Mouse (Mus musculus) MEL (cell line): Measurements from ENCODE around the gene Zfp39. TPM values are rescaled to one million over a fixed set of nuclear protein-coding genes. Genes with fewer than 3 reads are reported as not detected.
A peak's percentile ranks its signal among the peaks of the same experiment; 100 is the strongest.

ENCODE experiments used
- DNase-seq: peaks from one replicate; pipeline ENCODE4 v3.0.0; 2011; ENCODE audit warnings: low read depth, low spot score
- H3K27ac ChIP-seq: 2 replicates; pipeline ENCODE4 v1.5.1; 2012; ENCODE audit warnings: low read depth, mild to moderate bottlenecking, control low read depth, low read length, moderate library complexity; ENCODE audit not compliant: control insufficient read depth
- H3K27me3 ChIP-seq, 2 experiments: fragments of 150-350 bp in 1 of 2; sonication (generic) in 1 of 2; 2 replicates each; pipeline ENCODE4 v1.6.1; 2012; ENCODE audit warnings: low read length in 2 of 2, mild to moderate bottlenecking in 2 of 2, improper control_type of control experiment in 1 of 2, moderate library complexity in 1 of 2; ENCODE audit not compliant: insufficient read depth in 2 of 2, control insufficient read depth in 1 of 2
- H3K36me3 ChIP-seq, 2 experiments: 2 replicates each; pipeline ENCODE4 v1.6.1; 2012 to 2014; ENCODE audit warnings: low read length in 2 of 2, improper control_type of control experiment in 1 of 2, inconsistent platforms in 1 of 2, mild to moderate bottlenecking in 1 of 2; ENCODE audit not compliant: insufficient read depth in 2 of 2, control insufficient read depth in 1 of 2
- H3K4me1 ChIP-seq, 2 experiments: fragments of 150-350 bp in 1 of 2; sonication (generic) in 1 of 2; 2 replicates each; pipeline ENCODE4 v1.6.1; 2012; ENCODE audit warnings: low read length in 2 of 2, improper control_type of control experiment in 1 of 2, mild to moderate bottlenecking in 1 of 2; ENCODE audit not compliant: insufficient read depth in 2 of 2, control insufficient read depth in 1 of 2
- H3K4me3 ChIP-seq, 2 experiments: fragments of 150-350 bp in 1 of 2; sonication (generic) in 1 of 2; 2 replicates each; pipeline ENCODE4 v1.5.1; 2012; ENCODE audit warnings: low read depth in 2 of 2, low read length in 2 of 2, mild to moderate bottlenecking in 2 of 2, moderate library complexity in 2 of 2, control low read depth in 1 of 2, improper control_type of control experiment in 1 of 2; ENCODE audit not compliant: control insufficient read depth in 1 of 2, insufficient read depth in 1 of 2
- H3K79me2 ChIP-seq: 2 replicates; pipeline ENCODE4 v1.6.1; 2012; ENCODE audit warnings: mild to moderate bottlenecking, low read length, moderate library complexity; ENCODE audit not compliant: control insufficient read depth, poor library complexity, insufficient read depth
- H3K9ac ChIP-seq: 2 replicates; pipeline ENCODE4 v1.6.1; 2012; ENCODE audit warnings: low read depth, mild to moderate bottlenecking, control low read depth, low read length, moderate library complexity; ENCODE audit not compliant: control insufficient read depth, poor library complexity, severe bottlenecking
- H3K9me3 ChIP-seq: fragments of 150-350 bp; sonication (generic); replicated peaks from 2 replicates; pipeline ENCODE4 v1.6.1; 2012; ENCODE audit warnings: mild to moderate bottlenecking, low read length, improper control_type of control experiment, moderate library complexity; ENCODE audit not compliant: insufficient read depth
- BHLHE40 ChIP-seq: IDR thresholded peaks from 2 replicates; pipeline ENCODE4 v1.6.1; 2012; ENCODE audit warnings: low read depth, mild to moderate bottlenecking, inconsistent platforms, low read length, improper control_type of control experiment, borderline replicate concordance
- CHD1 ChIP-seq: IDR thresholded peaks from 2 replicates; pipeline ENCODE4 v1.6.1; 2012; ENCODE audit warnings: low read depth, mild to moderate bottlenecking, inconsistent platforms, low read length, improper control_type of control experiment
- CHD2 ChIP-seq: IDR thresholded peaks from 2 replicates; pipeline ENCODE4 v1.6.1; 2011; ENCODE audit warnings: low read length, improper control_type of control experiment
- CTCF ChIP-seq, 3 experiments: IDR thresholded peaks in 2 of 3; conservative IDR thresholded peaks in 1 of 3; 2 replicates each; pipeline ENCODE4 v1.5.1; 2011 to 2012; ENCODE audit warnings: low read length in 3 of 3, low read depth in 2 of 3, mild to moderate bottlenecking in 2 of 3, improper control_type of control experiment in 1 of 3, inconsistent platforms in 1 of 3, mixed read lengths in 1 of 3, moderate library complexity in 1 of 3; ENCODE audit not compliant: control insufficient read depth in 1 of 3, insufficient read depth in 1 of 3, poor library complexity in 1 of 3, severe bottlenecking in 1 of 3
- E2F4 ChIP-seq: IDR thresholded peaks from 2 replicates; pipeline ENCODE4 v1.6.1; 2011; ENCODE audit warnings: low read depth, low read length, improper control_type of control experiment, borderline replicate concordance
- ELF1 ChIP-seq: IDR thresholded peaks from 2 replicates; pipeline ENCODE4 v1.6.1; 2014; ENCODE audit warnings: low read depth, mild to moderate bottlenecking, inconsistent platforms, low read length, improper control_type of control experiment, moderate library complexity
- EP300 ChIP-seq, 2 experiments: IDR thresholded peaks; 2 replicates each; pipeline ENCODE4 v1.6.1; 2011; ENCODE audit warnings: improper control_type of control experiment in 2 of 2, low read length in 2 of 2, low read depth in 1 of 2, mild to moderate bottlenecking in 1 of 2
- ETS1 ChIP-seq: IDR thresholded peaks from 2 replicates; pipeline ENCODE4 v1.6.1; 2012; ENCODE audit warnings: low read depth, mild to moderate bottlenecking, inconsistent platforms, low read length, improper control_type of control experiment, moderate library complexity
- GABPA ChIP-seq: IDR thresholded peaks from 2 replicates; pipeline ENCODE4 v1.6.1; 2012; ENCODE audit warnings: low read depth, mild to moderate bottlenecking, inconsistent platforms, low read length, improper control_type of control experiment, moderate library complexity
- GATA1 ChIP-seq: IDR thresholded peaks from 2 replicates; pipeline ENCODE4 v1.6.1; 2011; ENCODE audit warnings: low read depth, low read length, improper control_type of control experiment
- HCFC1 ChIP-seq: IDR thresholded peaks from 2 replicates; pipeline ENCODE4 v1.6.1; 2012; ENCODE audit warnings: low read depth, mild to moderate bottlenecking, inconsistent platforms, low read length, improper control_type of control experiment, moderate library complexity
- JUND ChIP-seq: IDR thresholded peaks from 2 replicates; pipeline ENCODE4 v1.6.1; 2011; ENCODE audit warnings: low read depth, mild to moderate bottlenecking, improper control_type of control experiment, low read length
- KAT2A ChIP-seq: conservative IDR thresholded peaks from 2 replicates; pipeline ENCODE4 v1.6.1; 2012; ENCODE audit warnings: low read depth, low read length, improper control_type of control experiment, inconsistent platforms
- MAX ChIP-seq: IDR thresholded peaks from 2 replicates; pipeline ENCODE4 v1.6.1; 2011; ENCODE audit warnings: low read length, improper control_type of control experiment
- MEF2A ChIP-seq: IDR thresholded peaks from 2 replicates; pipeline ENCODE4 v1.6.1; 2014; ENCODE audit warnings: low read depth, mild to moderate bottlenecking, inconsistent platforms, low read length, improper control_type of control experiment; ENCODE audit not compliant: poor library complexity, insufficient replicate concordance, severe bottlenecking; ENCODE audit errors: extremely low read depth
- MXI1 ChIP-seq: IDR thresholded peaks from 2 replicates; pipeline ENCODE4 v1.6.1; 2011; ENCODE audit warnings: mild to moderate bottlenecking, low read depth, low read length, improper control_type of control experiment
- MYB ChIP-seq: IDR thresholded peaks from 2 replicates; pipeline ENCODE4 v1.6.1; 2011; ENCODE audit warnings: mild to moderate bottlenecking, low read depth, low read length, improper control_type of control experiment
- MYC ChIP-seq: IDR thresholded peaks from 2 replicates; pipeline ENCODE4 v1.6.1; 2011; ENCODE audit warnings: low read depth, mild to moderate bottlenecking, low read length, improper control_type of control experiment, moderate library complexity
- NELFE ChIP-seq: IDR thresholded peaks from 2 replicates; pipeline ENCODE4 v1.6.1; 2011; ENCODE audit warnings: low read depth, low read length, improper control_type of control experiment
- NRF1 ChIP-seq: IDR thresholded peaks from 2 replicates; pipeline ENCODE4 v1.6.1; 2014; ENCODE audit warnings: low read depth, mild to moderate bottlenecking, inconsistent platforms, low read length, improper control_type of control experiment, moderate library complexity; ENCODE audit not compliant: poor library complexity, insufficient read depth, severe bottlenecking
- POLR2A ChIP-seq, 2 experiments: IDR thresholded peaks; 2 replicates each; pipeline ENCODE4 v1.6.1; 2011 to 2012; ENCODE audit warnings: low read length in 2 of 2, mild to moderate bottlenecking in 2 of 2, control low read depth in 1 of 2, improper control_type of control experiment in 1 of 2, low read depth in 1 of 2, moderate library complexity in 1 of 2; ENCODE audit not compliant: control insufficient read depth in 1 of 2, insufficient read depth in 1 of 2, poor library complexity in 1 of 2
- POLR2AphosphoS2 ChIP-seq: IDR thresholded peaks from 2 replicates; pipeline ENCODE4 v1.6.1; 2011; ENCODE audit warnings: low read length, improper control_type of control experiment
- POLR2AphosphoS5 ChIP-seq: IDR thresholded peaks from 2 replicates; pipeline ENCODE4 v1.6.1; 2012; ENCODE audit warnings: low read depth, borderline replicate concordance, mild to moderate bottlenecking, inconsistent platforms, low read length, moderate library complexity, mixed read lengths
- RAD21 ChIP-seq: IDR thresholded peaks from 2 replicates; pipeline ENCODE4 v1.6.1; 2011; ENCODE audit warnings: mild to moderate bottlenecking, low read depth, low read length, improper control_type of control experiment
- RCOR1 ChIP-seq: IDR thresholded peaks from 2 replicates; pipeline ENCODE4 v1.6.1; 2012; ENCODE audit warnings: low read depth, mild to moderate bottlenecking, inconsistent platforms, low read length, improper control_type of control experiment
- SIN3A ChIP-seq: IDR thresholded peaks from 2 replicates; pipeline ENCODE4 v1.6.1; 2012; ENCODE audit warnings: low read length, improper control_type of control experiment, inconsistent platforms
- SMC3 ChIP-seq: IDR thresholded peaks from 2 replicates; pipeline ENCODE4 v1.6.1; 2011; ENCODE audit warnings: low read depth, low read length, improper control_type of control experiment
- TAL1 ChIP-seq: IDR thresholded peaks from 2 replicates; pipeline ENCODE4 v1.6.1; 2012; ENCODE audit warnings: mild to moderate bottlenecking, inconsistent platforms, low read length, moderate library complexity, mixed read lengths
- TBP ChIP-seq: IDR thresholded peaks from 2 replicates; pipeline ENCODE4 v1.8.0; 2011; ENCODE audit warnings: low read depth, low read length, improper control_type of control experiment
- TCF12 ChIP-seq: IDR thresholded peaks from 2 replicates; pipeline ENCODE4 v1.6.1; 2014; ENCODE audit warnings: low read depth, mild to moderate bottlenecking, inconsistent platforms, low read length, improper control_type of control experiment, moderate library complexity
- USF1 ChIP-seq: IDR thresholded peaks from 2 replicates; pipeline ENCODE4 v1.6.1; 2014; ENCODE audit warnings: low read depth, mild to moderate bottlenecking, inconsistent platforms, low read length, improper control_type of control experiment, moderate library complexity
- USF2 ChIP-seq, 2 experiments: IDR thresholded peaks; 2 replicates each; pipeline ENCODE4 v1.6.1; 2011 to 2012; ENCODE audit warnings: improper control_type of control experiment in 2 of 2, low read length in 2 of 2, borderline replicate concordance in 1 of 2, inconsistent platforms in 1 of 2, low read depth in 1 of 2, mild to moderate bottlenecking in 1 of 2; ENCODE audit not compliant: insufficient read depth in 1 of 2
- ZC3H11A ChIP-seq: IDR thresholded peaks from 2 replicates; pipeline ENCODE4 v1.6.1; 2012; ENCODE audit warnings: low read depth, mild to moderate bottlenecking, inconsistent platforms, low read length, improper control_type of control experiment
- ZKSCAN1 ChIP-seq: IDR thresholded peaks from 2 replicates; pipeline ENCODE4 v1.6.1; 2012; ENCODE audit warnings: low read depth, mild to moderate bottlenecking, inconsistent platforms, low read length, improper control_type of control experiment, moderate library complexity
- ZMIZ1 ChIP-seq: IDR thresholded peaks from 2 replicates; pipeline ENCODE4 v1.6.1; 2012; ENCODE audit warnings: low read depth, mild to moderate bottlenecking, inconsistent platforms, low read length, improper control_type of control experiment, moderate library complexity
- polyA plus RNA-seq, 2 experiments: library from polyadenylated mRNA; stranded (reverse) in 1 of 2; unstranded in 1 of 2; fragments of >175 nt in 1 of 2; fragments of >200 nt in 1 of 2; gene quantifications; 2 replicates each; pipeline versions ENCODE4 v1.2.1 to v1.2.4; 2012; ENCODE audit warnings: low replicate concordance in 2 of 2, low read depth in 1 of 2; ENCODE audit not compliant: insufficient read length in 2 of 2, insufficient read depth in 1 of 2, missing spikeins in 1 of 2
- total RNA-seq: library from RNA; depleted of rRNA; stranded (reverse); fragments of 300-350 nt; gene quantifications from 2 replicates; pipeline ENCODE4 v1.2.3, GENCODE M21; 2012; rRNA removed

Gene Zfp39
- total RNA-seq (5.2 and 6.0 TPM in 2 replicates), polyA plus RNA-seq (1 to 10 TPM in 1 of 2 experiments, not detected in 1; 5.1 TPM)

DNA sequence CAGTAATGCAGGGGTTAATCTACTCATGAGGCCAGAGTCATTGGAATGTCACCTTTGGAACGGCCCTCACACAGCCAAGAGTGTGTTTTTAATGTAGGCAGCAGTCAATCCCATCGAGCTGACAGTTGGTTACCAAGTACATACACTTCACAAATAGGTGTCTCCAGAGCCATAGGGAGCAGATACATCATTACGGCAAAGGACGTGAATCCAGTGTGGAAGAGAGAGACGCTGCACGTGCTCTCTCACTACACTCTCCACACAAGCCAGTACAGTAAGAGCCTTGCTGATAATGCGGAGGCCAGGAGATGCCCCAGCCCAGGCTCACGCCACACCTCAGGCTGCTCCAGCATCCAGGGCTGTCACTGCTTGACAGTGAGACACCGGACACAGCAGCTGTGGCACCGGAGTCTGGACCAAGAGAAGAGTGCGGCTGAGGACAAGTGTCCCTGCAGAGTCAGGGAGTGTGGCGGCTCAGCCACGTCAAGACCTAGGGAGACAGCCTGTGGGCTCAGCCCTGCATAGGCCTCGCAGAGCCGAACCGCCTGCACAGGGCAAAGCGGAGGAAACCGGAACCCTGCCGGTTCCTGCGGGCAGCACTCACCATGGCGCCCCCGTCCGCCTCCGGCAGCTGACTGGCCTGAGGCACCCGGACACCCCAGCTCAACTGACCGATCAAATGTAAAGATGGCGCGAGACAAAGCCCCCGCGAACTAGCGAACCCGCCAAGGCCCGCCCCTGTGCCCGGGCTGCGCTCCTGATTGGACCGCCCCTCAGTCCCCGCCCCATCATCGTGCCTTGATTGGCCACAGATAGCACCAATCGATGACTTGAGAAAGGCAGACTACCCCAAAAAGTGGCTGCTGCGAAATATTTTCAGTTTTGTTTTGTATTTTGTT, at the start of gene Zfp39:
TSS of gene Zfp39 (minus strand) at position 715 of the 899 bp plus-strand sequence.
- Histone ChIP-seq H3K4me1 (peaks cover 3 to 16% of the 10 kb centered on the region in 2 experiments), H3K9me3 (no peaks in the 10 kb centered on the region), H3K4me3 (peak within 1 kb of the TSS; percentile 73 to 96), H3K79me2 (peaks cover 7% of the 10 kb centered on the region), H3K36me3 (peaks cover 4 to 14% of the 10 kb centered on the region in 2 experiments; a peak in 3 of 4 replicates), H3K9ac (peak within 1 kb of the TSS; percentile 71), H3K27me3 (no peaks in the 10 kb centered on the region), H3K27ac (peak within 1 kb of the TSS; percentile 61)
- peak; percentile 97 for DNase-seq
- TF ChIP-seq POLR2AphosphoS5 (no peak), TAL1 (no peak), TCF12 (no peak), MYC (peak; percentile 95), MXI1 (peak; percentile 97), NRF1 (0 out of 2 replicates have a peak, but pooled peaks have one; percentile 24), POLR2A (IDR thresholded peaks at IDR 0.05; ENCODE audit: control insufficient read depth in 1 of 2, insufficient read depth in 1 of 2, low read depth in 1 of 2, low read length in 2 of 2, poor library complexity in 1 of 2) (peak; percentile 44 to 66; a peak in 3 of 4 replicates), JUND (no peak), EP300 (IDR thresholded peaks at IDR 0.05; ENCODE audit: low read depth in 1 of 2, low read length in 2 of 2) (no peak), KAT2A (no peak), E2F4 (0 out of 2 replicates have a peak, but pooled peaks have one; percentile 51), RCOR1 (no peak), CHD1 (no peak), TBP (peak; percentile 80), GABPA (no peak), USF2 (IDR thresholded peaks at IDR 0.05; ENCODE audit: borderline replicate concordance in 1 of 2, insufficient read depth in 1 of 2, low read depth in 1 of 2, low read length in 2 of 2) (no peak), MEF2A (no peak), NELFE (peak; percentile 68), SMC3 (no peak), ZKSCAN1 (no peak), MYB (no peak), ZMIZ1 (0 out of 2 replicates have a peak, but pooled peaks have one; percentile 22), ZC3H11A (no peak), ETS1 (no peak), RAD21 (no peak), HCFC1 (peak; percentile 68), BHLHE40 (peak; percentile 91), USF1 (peak; percentile 58), GATA1 (peak; percentile 46; the same call in 1 of the 2 replicates), CTCF (IDR thresholded peaks at IDR 0.05 in 2 of 3, conservative IDR thresholded peaks at IDR 0.05 in 1 of 3; ENCODE audit: control insufficient read depth in 1 of 3, insufficient read depth in 1 of 3, low read depth in 2 of 3, low read length in 3 of 3, poor library complexity in 1 of 3, severe bottlenecking in 1 of 3) (no peak), CHD2 (peak; percentile 69), SIN3A (peak; percentile 74), ELF1 (no peak), POLR2AphosphoS2 (0 out of 2 replicates have a peak, but pooled peaks have one; percentile 28), MAX (peak; percentile 95)
